Mouse (Mus musculus) cortical plate, adult 2 months (tissue): ENCODE results near the gene Sept1. TPM values are rescaled to one million over a fixed set of nuclear protein-coding genes. Genes with fewer than 3 reads are reported as not detected.

ENCODE experiments used
- H3K27ac ChIP-seq: fragments of 200-500 bp; 2 replicates; pipeline ENCODE4 v1.5.1; 2012; ENCODE audit warnings: low read length, control low read depth, inconsistent platforms; ENCODE audit not compliant: insufficient read depth
- H3K4me1 ChIP-seq: fragments of 200-500 bp; 2 replicates; pipeline ENCODE4 v1.6.1; 2011; ENCODE audit warnings: low read length; ENCODE audit not compliant: control insufficient read depth, insufficient read depth
- H3K4me3 ChIP-seq: fragments of 200-500 bp; 2 replicates; pipeline ENCODE4 v1.5.1; 2011; ENCODE audit warnings: mild to moderate bottlenecking, low read length, control low read depth; ENCODE audit not compliant: insufficient read depth
- CTCF ChIP-seq: fragments of 200-500 bp; IDR thresholded peaks from 2 replicates; pipeline ENCODE4 v1.5.1; 2011; ENCODE audit warnings: mild to moderate bottlenecking, control low read depth, low read length; ENCODE audit not compliant: insufficient read depth; ENCODE audit errors: extremely low read depth
- POLR2A ChIP-seq: fragments of 200-500 bp; IDR thresholded peaks from 2 replicates; pipeline ENCODE4 v1.6.1; 2011; ENCODE audit warnings: mild to moderate bottlenecking, low read length, control low read depth; ENCODE audit not compliant: insufficient read depth; ENCODE audit errors: extremely low read depth
- polyA plus RNA-seq: library from polyadenylated mRNA; depleted of rRNA; stranded (reverse); fragments of >200 nt; gene quantifications from 2 replicates; pipeline ENCODE4 v1.2.3, GENCODE M21; 2012

The Sept1 gene
- polyA plus RNA-seq, 1 experiment = 10.4 TPM

- Histone ChIP-seq H3K27ac (no peak overlapping the region), H3K4me1 (no peaks in the 10 kb centered on the region; the same call in 1 of the 2 replicates), H3K4me3 (no peak overlapping the region)
- TF ChIP-seq POLR2A = no peak
- TF ChIP-seq CTCF = no peak
Observed at GRCm38 (mm10) chr7:127223515-127224478, 9.1 kb downstream of the Sept1 start.

DNA sequence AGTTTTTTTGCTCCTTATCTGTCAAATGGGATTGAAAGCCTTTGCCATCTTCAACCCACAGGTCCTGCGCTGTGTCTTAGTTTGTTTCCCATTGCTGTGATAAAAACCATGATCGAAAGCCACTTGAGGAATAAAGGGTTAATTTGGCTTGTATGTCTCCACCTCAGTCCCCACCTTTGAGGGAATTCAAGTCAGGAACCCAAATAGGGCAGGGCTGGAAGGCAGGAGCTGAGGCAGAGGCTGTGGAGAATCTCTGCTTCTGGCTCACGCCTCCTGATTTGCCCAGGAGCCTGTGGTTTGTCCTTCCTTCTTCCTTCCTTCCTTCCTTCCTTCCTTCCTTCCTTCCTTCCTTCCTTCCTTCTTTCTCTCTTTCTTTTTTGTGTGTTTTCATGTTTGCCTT is 9.8 kb downstream of the Sept1 start:
- H3K27ac ChIP-seq = no peak overlapping the region
- no peaks in the 10 kb centered on the region; the same call in 1 of the 2 replicates for H3K4me1 ChIP-seq
- no peak overlapping the region for H3K4me3 ChIP-seq
- TF ChIP-seq POLR2A (no peak), CTCF (no peak)

GRCm38 (mm10) chr7:127220440-127220839 is 12.5 kb downstream of the Sept1 start:
- Histone ChIP-seq H3K4me3 (no peak overlapping the region), H3K27ac (no peak overlapping the region), H3K4me1 (no peaks in the 10 kb centered on the region; the same call in 1 of the 2 replicates)
- TF ChIP-seq CTCF (no peak), POLR2A (no peak)

GRCm38 (mm10) chr7:127218670-127219069 is 14.3 kb downstream of the Sept1 start:
- Histone ChIP-seq H3K27ac (no peak overlapping the region), H3K4me1 (0 out of 2 replicates have a peak, but pooled peaks cover 2% of the 10 kb centered on the region), H3K4me3 (no peak overlapping the region)
- TF ChIP-seq POLR2A = no peak

DNA sequence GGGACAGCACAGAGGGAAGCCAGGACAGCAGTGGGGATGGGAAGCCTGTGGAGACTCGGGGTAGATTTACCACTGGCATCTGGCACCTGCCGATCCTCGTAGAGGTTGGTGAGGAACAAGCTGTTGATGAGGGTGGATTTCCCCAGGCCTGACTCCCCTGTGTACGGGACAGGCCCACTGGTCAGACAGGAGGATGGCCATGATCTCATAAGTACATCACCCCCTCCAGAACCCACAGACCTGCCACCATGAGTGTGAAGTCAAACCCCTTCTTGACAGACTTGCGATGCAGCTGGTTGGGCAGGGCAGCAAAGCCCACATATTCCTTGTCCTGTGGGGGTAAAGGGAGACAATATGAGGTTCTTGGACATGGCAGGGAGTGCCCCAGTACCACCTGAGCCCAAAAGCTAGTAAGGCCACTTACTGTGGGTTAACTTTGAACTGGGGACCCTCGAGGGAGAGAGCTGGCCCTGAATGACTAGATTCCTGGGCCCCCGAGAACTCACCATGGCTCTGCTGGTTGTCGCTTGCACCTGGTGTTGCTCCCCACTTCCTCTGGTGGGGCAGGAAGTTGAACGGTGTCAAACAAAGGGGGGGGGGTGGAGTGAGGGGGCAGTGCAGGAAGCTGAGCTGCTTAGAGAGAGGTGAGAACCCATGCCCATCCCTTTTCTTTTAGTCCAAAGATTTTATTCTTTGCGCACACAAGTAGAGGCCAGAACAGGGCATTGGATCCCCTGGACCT is 14.9 kb downstream of the Sept1 start:
- H3K4me1 ChIP-seq = 0 out of 2 replicates have a peak, but pooled peaks cover 2% of the 10 kb centered on the region
- TF ChIP-seq CTCF = no peak
- TF ChIP-seq POLR2A = no peak
- H3K27ac ChIP-seq = no peak overlapping the region
- no peak overlapping the region for H3K4me3 ChIP-seq

DNA sequence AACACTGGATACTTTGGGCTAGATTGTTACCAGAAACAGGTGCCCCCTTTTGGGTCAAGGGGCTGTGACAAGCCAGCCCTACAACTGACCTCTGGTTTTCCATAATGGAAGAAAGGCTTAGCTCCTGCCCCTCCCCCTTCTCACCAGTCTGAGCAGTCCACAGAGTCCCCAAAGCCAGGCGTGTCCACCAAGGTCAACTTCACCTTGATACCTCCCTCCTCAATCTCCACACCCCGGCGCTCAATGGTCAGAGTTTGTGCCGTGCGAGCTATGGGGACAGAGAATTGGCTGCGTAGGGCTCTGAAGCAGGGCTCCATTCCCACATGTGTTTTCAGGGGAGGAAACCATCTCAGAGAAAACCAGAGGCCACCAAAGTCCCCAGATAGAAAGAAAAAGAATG is 15.5 kb downstream of the Sept1 start:
- Histone ChIP-seq H3K4me1 (0 out of 2 replicates have a peak, but pooled peaks cover 2% of the 10 kb centered on the region), H3K27ac (no peak overlapping the region), H3K4me3 (no peak overlapping the region)
- TF ChIP-seq CTCF = no peak
- no peak for TF ChIP-seq POLR2A

DNA sequence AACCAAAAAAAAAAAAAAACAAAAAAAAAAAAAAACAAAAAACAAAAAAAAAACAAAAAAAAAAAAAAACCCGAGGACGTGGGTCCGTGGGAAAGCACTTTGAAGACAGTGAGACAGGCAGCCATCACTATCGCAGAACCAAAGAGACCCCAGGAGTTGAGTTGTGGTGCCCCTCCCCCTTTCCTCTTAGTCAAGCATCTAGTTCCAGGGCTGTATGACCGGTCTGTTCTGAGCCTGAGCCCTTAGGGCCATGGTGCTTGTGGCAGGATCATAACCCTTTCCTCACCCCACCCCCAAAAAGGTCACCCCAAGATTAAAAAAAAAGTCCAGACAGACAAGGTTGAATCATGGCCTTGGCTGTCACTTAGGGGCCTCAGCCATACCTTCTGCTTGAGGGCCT is 16.6 kb downstream of the Sept1 start:
- Histone ChIP-seq H3K27ac (no peak overlapping the region), H3K4me3 (no peak overlapping the region), H3K4me1 (0 out of 2 replicates have a peak, but pooled peaks cover 2% of the 10 kb centered on the region)
- TF ChIP-seq CTCF (no peak), POLR2A (no peak)

GRCm38 (mm10) chr7:127214981-127215871 is 17.7 kb downstream of the Sept1 start:
- 0 out of 2 replicates have a peak, but pooled peaks cover 2% of the 10 kb centered on the region for H3K4me1 ChIP-seq
- H3K4me3 ChIP-seq = peak overlapping the region; percentile 15; the same call in 1 of the 2 replicates
- TF ChIP-seq POLR2A (no peak), CTCF (peak; percentile 89)
- no peak overlapping the region for H3K27ac ChIP-seq
